Mouse (Mus musculus) kidney, adult 2 months (tissue): ENCODE data around the gene Noa1.

Source experiments
- CTCF ChIP-seq: fragments of 200-500 bp; conservative IDR thresholded peaks from 2 replicates; pipeline ENCODE4 v1.5.1; 2011; ENCODE audit warnings: low read depth, mild to moderate bottlenecking, control low read depth, low read length, moderate library complexity, mixed read lengths; ENCODE audit not compliant: insufficient read depth, insufficient read length
- POLR2A ChIP-seq: fragments of 200-500 bp; IDR thresholded peaks from one replicate; pipeline ENCODE4 v1.6.1; 2011; ENCODE audit warnings: low read depth, low read length, control low read depth

DNA sequence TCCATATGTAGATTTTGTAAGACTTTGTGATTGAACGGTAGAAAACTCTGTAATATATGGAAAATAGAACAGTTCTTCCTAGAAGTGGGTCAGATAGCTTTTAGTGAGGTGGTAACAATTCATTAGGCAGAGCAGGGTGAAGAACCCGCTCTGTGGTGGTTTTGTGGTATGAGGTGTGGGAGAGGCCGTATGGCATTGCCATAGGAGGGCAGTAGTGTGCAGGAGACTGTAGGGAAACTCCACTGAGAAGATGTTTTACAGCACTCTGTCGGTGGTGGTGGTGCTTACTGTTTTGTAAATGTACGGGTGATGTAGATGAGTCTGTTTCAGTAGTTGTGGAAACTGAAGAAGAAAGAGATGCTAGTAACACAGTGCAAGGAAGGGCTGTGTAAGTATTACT, 20.3 kb upstream of the Noa1 start:
- TF ChIP-seq CTCF, result peak; percentile 45
- no peak for TF ChIP-seq POLR2A
